Mouse (Mus musculus) heart, adult 2 months (tissue): ENCODE data around the gene Cdyl. TPM values are rescaled to one million over a fixed set of nuclear protein-coding genes. Genes with fewer than 3 reads are reported as not detected.

Experiments
- DNase-seq, 2 experiments: peaks; one replicate each; pipeline ENCODE4 v3.0.0; 2021
- H3K27ac ChIP-seq: fragments of 200-600 bp; 2 replicates; pipeline ENCODE4 v1.8.1; 2022
- H3K27me3 ChIP-seq: fragments of 200-500 bp; 2 replicates; pipeline ENCODE4 v1.6.1; 2012; ENCODE audit warnings: mild to moderate bottlenecking, low read length, inconsistent platforms, mixed read lengths; ENCODE audit not compliant: control insufficient read depth, insufficient read depth
- H3K36me3 ChIP-seq: fragments of 200-500 bp; 2 replicates; pipeline ENCODE4 v1.6.1; 2012; ENCODE audit warnings: low read length, inconsistent platforms; ENCODE audit not compliant: control insufficient read depth, insufficient read depth
- H3K4me1 ChIP-seq: fragments of 200-500 bp; 2 replicates; pipeline ENCODE4 v1.6.1; 2011; ENCODE audit warnings: low read length; ENCODE audit not compliant: control insufficient read depth, insufficient read depth
- H3K4me3 ChIP-seq: fragments of 200-600 bp; 2 replicates; pipeline ENCODE4 v1.8.1; 2022
- H3K79me2 ChIP-seq: fragments of 200-500 bp; replicated peaks from 2 replicates; pipeline ENCODE4 v1.6.1; 2012; ENCODE audit warnings: mild to moderate bottlenecking, inconsistent platforms, low read length, moderate library complexity, mixed read lengths; ENCODE audit not compliant: control insufficient read depth, insufficient read depth
- H3K9ac ChIP-seq: fragments of 200-500 bp; 2 replicates; pipeline ENCODE4 v1.6.1; 2012; ENCODE audit warnings: low read depth, mild to moderate bottlenecking, control low read depth, inconsistent platforms, low read length, mixed read lengths
- CTCF ChIP-seq: fragments of 200-600 bp; IDR thresholded peaks from 2 replicates; pipeline ENCODE4 v1.8.1; 2022; ENCODE audit warnings: antibody characterized with exemption, mild to moderate bottlenecking, moderate library complexity
- EP300 ChIP-seq: fragments of 200-500 bp; IDR thresholded peaks from 2 replicates; pipeline ENCODE4 v1.6.1; 2011; ENCODE audit warnings: low read depth, low read length, control low read depth; ENCODE audit not compliant: insufficient read depth
- POLR2A ChIP-seq: fragments of 200-500 bp; IDR thresholded peaks from 2 replicates; pipeline ENCODE4 v1.6.1; 2011; ENCODE audit warnings: mild to moderate bottlenecking, low read depth, low read length, control low read depth; ENCODE audit not compliant: insufficient read depth
- WGBS: fragments of 180-500 bp; shearing (Covaris S2); methylation state at CpG from one replicate; pipeline ENCODE4 v1.1.7; 2018; 5-methylcytosine and 5-hydroxymethylcytosine counted together
- intact Hi-C: fragments of 180-260 bp; cut with DNase I; formaldehyde crosslinking; loops from one replicate; pipeline ENCODE4 v1.15.1; 2025
- polyA plus RNA-seq: library from polyadenylated mRNA; depleted of rRNA; stranded (reverse); fragments of >200 nt; gene quantifications from 2 replicates; pipeline ENCODE4 v1.2.3, GENCODE M21; 2012
- total RNA-seq, 2 experiments: library from RNA; stranded (reverse); gene quantifications; 2 replicates each; pipeline ENCODE4 v1.2.3; 2021

Gene Cdyl
- total and polyA plus RNA-seq, 3 experiments, result 3.1 to 11.2 (median 8.4) TPM

DNA sequence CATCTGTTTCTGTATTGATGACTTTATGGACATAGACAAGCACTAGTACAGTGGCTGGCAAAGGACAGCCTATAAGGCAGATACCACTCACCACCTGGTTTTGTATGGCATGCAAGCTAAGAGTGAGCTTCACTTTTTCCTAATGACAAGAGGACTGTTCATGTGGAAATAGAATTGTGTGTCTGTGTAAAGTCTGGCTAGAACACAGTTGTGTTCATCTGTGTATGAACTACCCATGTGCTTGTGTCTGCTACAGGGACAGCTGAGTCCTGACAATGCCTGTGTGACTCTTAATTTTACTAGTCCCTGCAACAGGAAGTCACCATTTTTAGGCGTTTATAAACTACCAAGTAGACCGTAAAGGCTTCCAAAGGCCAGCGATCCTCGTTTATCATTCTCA, 158.4 kb downstream of the Cdyl start:
- no peak for TF ChIP-seq EP300
- H3K4me3 ChIP-seq, result no peak overlapping the region
- no peak overlapping the region for H3K9ac ChIP-seq
- WGBS, result 88% methylated on average over 4 of the region's 4 CpGs
- no peak for DNase-seq
- intact Hi-C loops, result no loop called here
- no peaks in the 10 kb centered on the region; the same call in 1 of the 2 replicates for H3K79me2 ChIP-seq
- peaks cover 9% of the 10 kb centered on the region for H3K4me1 ChIP-seq
- H3K27ac ChIP-seq, result no peak overlapping the region
- H3K36me3 ChIP-seq, result peaks cover 13% of the 10 kb centered on the region
- H3K27me3 ChIP-seq, result no peaks in the 10 kb centered on the region

DNA sequence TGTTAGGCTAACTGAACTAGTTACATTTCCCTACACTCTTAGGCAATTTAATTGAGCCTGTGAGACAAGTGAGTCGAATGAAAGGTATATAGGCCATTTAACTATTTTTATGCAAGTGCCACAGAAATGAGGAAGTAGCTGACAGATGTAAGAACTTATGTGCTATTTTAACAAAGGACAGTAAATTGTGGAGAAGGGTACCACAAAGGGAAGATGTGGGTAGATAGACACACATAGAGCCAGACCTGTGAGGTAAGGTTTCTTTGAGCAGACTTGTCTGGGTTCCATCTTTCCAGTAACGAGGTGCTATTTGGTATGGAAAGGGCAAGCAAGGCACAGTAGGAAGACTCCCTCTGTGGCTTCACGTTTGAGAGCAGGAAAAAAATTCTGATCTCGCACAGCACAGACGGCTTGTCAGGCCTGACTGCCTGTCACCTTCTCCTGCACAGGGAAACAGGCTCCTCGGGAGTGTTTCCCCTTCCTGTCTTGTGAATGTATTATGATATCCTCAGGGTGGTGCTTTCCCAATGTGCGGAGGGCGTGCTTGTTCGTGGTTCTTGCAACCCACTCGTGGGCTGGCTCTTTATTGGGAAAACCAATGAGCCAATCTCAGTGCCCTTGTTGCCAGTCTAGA, 162.3 kb downstream of the Cdyl start:
- intact Hi-C loops, result no loop called here
- no peak overlapping the region for H3K4me3 ChIP-seq
- H3K4me1 ChIP-seq, result peaks cover 5% of the 10 kb centered on the region
- 54% methylated on average over 10 of the region's 10 CpGs for WGBS
- H3K79me2 ChIP-seq, result peaks cover 1% of the 10 kb centered on the region; the same call in 1 of the 2 replicates
- DNase-seq, result no peak
- H3K36me3 ChIP-seq, result peaks cover 13% of the 10 kb centered on the region
- no peak overlapping the region for H3K27ac ChIP-seq
- TF ChIP-seq EP300 (no peak), POLR2A (no peak), CTCF (no peak)
- H3K27me3 ChIP-seq, result no peaks in the 10 kb centered on the region
- no peak overlapping the region for H3K9ac ChIP-seq

DNA sequence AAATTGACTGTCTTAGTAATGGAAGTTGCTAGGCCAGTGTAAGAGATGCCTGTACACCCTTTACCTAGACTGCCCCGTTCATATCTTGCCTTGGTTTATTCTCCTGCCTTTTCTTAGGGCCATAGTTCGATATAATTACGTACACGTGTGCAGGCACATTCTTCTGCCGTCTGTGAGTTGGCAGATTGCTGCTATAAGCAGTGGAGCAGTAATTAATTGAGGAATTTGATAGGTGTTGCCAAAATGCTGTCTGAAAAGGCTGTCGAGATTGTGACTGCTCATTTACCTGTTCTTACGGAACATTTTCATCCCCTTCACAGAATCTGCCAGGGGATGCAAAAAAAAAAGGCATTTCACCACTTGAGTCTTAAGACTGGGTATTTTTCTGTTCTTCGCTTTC, 163.2 kb downstream of the Cdyl start:
- H3K36me3 ChIP-seq, result peaks cover 9% of the 10 kb centered on the region
- TF ChIP-seq CTCF (no peak), EP300 (no peak), POLR2A (no peak)
- intact Hi-C loops, result no loop called here
- H3K9ac ChIP-seq, result no peak overlapping the region
- DNase-seq, result no peak
- no peak overlapping the region for H3K4me3 ChIP-seq
- peaks cover 2% of the 10 kb centered on the region for H3K4me1 ChIP-seq
- H3K27me3 ChIP-seq, result no peaks in the 10 kb centered on the region
- peaks cover 1% of the 10 kb centered on the region; the same call in 1 of the 2 replicates for H3K79me2 ChIP-seq
- WGBS, result 86% methylated on average over 8 of the region's 8 CpGs
- no peak overlapping the region for H3K27ac ChIP-seq

DNA sequence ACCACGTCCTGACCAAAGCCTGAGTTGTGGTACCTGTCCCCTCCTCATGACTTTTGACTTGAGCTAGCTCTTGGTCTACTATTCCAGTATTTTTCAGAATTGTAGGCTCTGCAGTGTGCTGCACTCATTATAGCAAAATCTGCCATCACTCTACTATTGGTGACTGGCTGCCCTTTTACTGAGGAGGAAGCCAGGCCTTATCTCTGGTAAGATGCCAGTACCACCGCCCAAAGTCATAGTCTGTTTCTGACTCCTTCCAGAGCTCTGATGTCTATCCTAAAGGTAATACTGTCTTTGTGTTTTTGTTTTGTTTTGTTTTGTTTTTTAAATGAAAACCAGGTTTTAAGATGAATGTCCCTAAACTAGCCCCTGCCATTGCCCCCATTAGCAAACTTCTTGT, 166.0 kb downstream of the Cdyl start:
- TF ChIP-seq CTCF (no peak), POLR2A (no peak), EP300 (no peak)
- Histone ChIP-seq H3K27me3 (no peaks in the 10 kb centered on the region), H3K9ac (no peak overlapping the region), H3K36me3 (no peaks in the 10 kb centered on the region), H3K27ac (no peak overlapping the region), H3K4me1 (peaks cover 2% of the 10 kb centered on the region), H3K79me2 (peaks cover 1% of the 10 kb centered on the region; the same call in 1 of the 2 replicates), H3K4me3 (no peak overlapping the region)
- 58% methylated on average over 2 of the region's 2 CpGs for WGBS
- intact Hi-C loops, result no loop called here
- DNase-seq, result no peak

DNA sequence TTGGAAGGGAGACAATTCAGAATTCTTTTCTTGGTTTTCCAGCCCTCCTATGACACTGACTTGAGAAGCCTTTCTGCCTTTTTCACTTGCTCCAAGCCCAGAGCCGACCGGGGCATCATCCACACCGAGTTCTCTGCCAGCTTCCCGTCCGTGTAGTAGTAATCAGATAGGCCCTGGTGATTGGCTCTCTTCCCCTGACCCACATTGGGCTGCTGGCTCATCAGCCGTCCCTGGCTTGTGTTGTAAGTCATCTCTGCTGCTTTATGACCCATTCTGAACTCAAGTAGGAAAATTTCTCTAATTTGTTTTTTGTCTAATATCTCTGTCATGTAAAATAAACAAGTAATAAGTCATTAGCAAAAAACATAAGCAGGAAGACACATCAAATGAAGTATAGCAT, 173.0 kb downstream of the Cdyl start:
- DNase-seq, result peak in 1 of 2 experiments; percentile 39
- WGBS, result 29% methylated on average over 6 of the region's 6 CpGs
- Histone ChIP-seq H3K79me2 (no peaks in the 10 kb centered on the region; the same call in 1 of the 2 replicates), H3K27me3 (no peaks in the 10 kb centered on the region), H3K4me1 (peaks cover 4% of the 10 kb centered on the region), H3K4me3 (no peak overlapping the region), H3K9ac (no peak overlapping the region), H3K36me3 (peaks cover 2% of the 10 kb centered on the region), H3K27ac (no peak overlapping the region)
- intact Hi-C loops, result no loop called here
- TF ChIP-seq EP300 (no peak), CTCF (no peak), POLR2A (no peak)

DNA sequence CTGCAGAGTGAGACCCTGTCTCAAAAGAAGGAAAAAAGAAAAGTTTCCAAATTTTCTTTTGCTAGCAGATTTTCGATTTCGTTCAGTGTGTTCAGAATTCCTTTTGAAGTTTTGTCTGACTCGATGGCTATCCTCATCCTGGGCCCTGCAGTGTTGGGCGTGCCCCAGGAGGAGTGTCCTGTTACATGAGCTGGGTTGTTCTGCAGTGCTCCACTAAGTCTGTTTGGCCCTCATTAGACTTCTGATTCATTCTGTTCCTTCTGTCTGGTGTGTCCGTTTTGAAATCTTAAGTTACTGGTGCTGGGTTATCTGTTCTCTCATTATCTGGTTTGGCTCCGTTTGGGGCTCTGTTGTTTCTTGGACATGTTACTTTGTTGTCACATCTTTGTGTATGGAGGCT, 174.3 kb downstream of the Cdyl start:
- intact Hi-C loops, result no loop called here
- TF ChIP-seq POLR2A (no peak), CTCF (no peak), EP300 (no peak)
- no peak overlapping the region for H3K27ac ChIP-seq
- no peak overlapping the region for H3K9ac ChIP-seq
- H3K4me3 ChIP-seq, result no peak overlapping the region
- DNase-seq, result no peak
- peaks cover 4% of the 10 kb centered on the region for H3K4me1 ChIP-seq
- WGBS, result 56% methylated on average over 6 of the region's 6 CpGs
- H3K36me3 ChIP-seq, result peaks cover 2% of the 10 kb centered on the region
- no peaks in the 10 kb centered on the region for H3K27me3 ChIP-seq
- H3K79me2 ChIP-seq, result no peaks in the 10 kb centered on the region; the same call in 1 of the 2 replicates
